In genomic region chr4:45026459-45026858, GRCm38 (mm10) we compare ENCODE assay signal across 10 mouse cellular contexts.
"Had no signal": no experiment of that assay in that cellular context is flagged by ENCODE, and none has a peak within 500 bp of the region (broad histone marks: within the 10 kb centered on the region; RNA-seq: fewer than 3 reads in every experiment).

No protein-coding gene starts in this region.

- DNase-seq: gastrocnemius, postnatal 14 days; heart, postnatal 10 days; heart, postnatal 4 days; kidney, adult 18-20 months; kidney, adult 8-10 months; kidney, postnatal 10 days; kidney, postnatal 4 days; layer of hippocampus, adult 9-11 months; layer of hippocampus, postnatal 36 days; left cerebral cortex, postnatal 4 days had no signal
